Mouse (Mus musculus) embryonic facial prominence, embryonic 13.5 days (tissue): ENCODE data around the gene Psmc3. TPM values are rescaled to one million over a fixed set of nuclear protein-coding genes. Genes with fewer than 3 reads are reported as not detected.
"Not testable (repeated sequence)": the region's sequence is repeated elsewhere in the genome, so short reads cannot be mapped to it uniquely, and the experiment has no call there.

Experiments used
- ATAC-seq: fragments of 200-750 bp; cut with Nextera tagmentation; 2 replicates; pipeline ENCODE4 v1.8.0; 2017; ENCODE audit warnings: low read depth; ENCODE audit not compliant: insufficient number of reproducible peaks, insufficient read depth, low FRiP score, low TSS enrichment
- H3K27ac ChIP-seq: fragments of 300-500 bp; sonication (generic); 2 replicates; pipeline ENCODE4 v1.5.1; 2015; ENCODE audit warnings: moderate library complexity, mild to moderate bottlenecking, inconsistent platforms
- H3K27me3 ChIP-seq: fragments of 300-500 bp; sonication (generic); 2 replicates; pipeline ENCODE4 v1.6.1; 2015; ENCODE audit warnings: mild to moderate bottlenecking, inconsistent platforms
- H3K36me3 ChIP-seq: fragments of 300-500 bp; sonication (generic); 2 replicates; pipeline ENCODE4 v1.6.1; 2015; ENCODE audit warnings: mild to moderate bottlenecking, inconsistent platforms
- H3K4me1 ChIP-seq: fragments of 300-500 bp; sonication (generic); 2 replicates; pipeline ENCODE4 v1.6.1; 2015; ENCODE audit warnings: inconsistent platforms
- H3K4me2 ChIP-seq: fragments of 300-500 bp; sonication (generic); 2 replicates; pipeline ENCODE4 v1.6.1; 2015; ENCODE audit warnings: moderate library complexity, mild to moderate bottlenecking, inconsistent platforms
- H3K4me3 ChIP-seq: fragments of 300-500 bp; sonication (generic); 2 replicates; pipeline ENCODE4 v1.5.1; 2015; ENCODE audit warnings: mild to moderate bottlenecking, inconsistent platforms
- H3K9ac ChIP-seq: fragments of 300-500 bp; sonication (generic); 2 replicates; pipeline ENCODE4 v1.6.1; 2015; ENCODE audit warnings: mild to moderate bottlenecking, inconsistent platforms
- H3K9me3 ChIP-seq: fragments of 300-500 bp; sonication (generic); 2 replicates; pipeline ENCODE4 v1.6.1; 2016; ENCODE audit warnings: inconsistent platforms
- WGBS: fragments of 180-500 bp; shearing (Covaris S2); methylation state at CpG from one replicate; pipeline ENCODE4 v1.1.7; 2015; ENCODE audit warnings: mixed read lengths; 5-methylcytosine and 5-hydroxymethylcytosine counted together
- polyA plus RNA-seq: library from polyadenylated mRNA; unstranded; fragments of >200 nt; fragmentation: Nextera tagmentation; extraction: Ambion mirVana; gene quantifications from 2 replicates; pipeline ENCODE4 v1.2.1, GENCODE M21; 2015

The Psmc3 gene
- polyA plus RNA-seq, result 263 and 298 TPM in 2 replicates

DNA sequence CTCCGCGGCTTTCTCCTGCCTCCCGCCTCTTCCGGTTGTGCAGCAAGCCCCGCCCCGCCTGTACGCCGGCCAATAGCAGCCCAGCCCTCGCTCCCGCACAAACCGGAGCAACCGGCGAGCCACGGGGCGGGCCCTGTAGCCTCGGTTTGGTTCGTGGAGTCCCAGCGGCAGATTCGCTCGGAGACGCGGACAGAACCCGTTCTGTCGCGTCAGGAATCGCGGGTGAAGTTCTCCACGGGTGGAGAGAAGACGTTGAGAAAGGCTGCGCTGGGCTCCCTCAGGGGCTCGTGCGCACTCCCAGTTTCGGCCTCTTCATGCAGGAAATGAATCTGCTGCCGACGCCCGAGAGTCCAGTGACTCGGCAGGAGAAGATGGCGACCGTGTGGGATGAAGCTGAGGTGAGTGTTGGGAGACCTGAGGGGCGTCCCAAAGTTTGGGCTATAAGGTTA lies at the start of gene Psmc3:
Gene Psmc3 (plus strand): TSS at position 76 of the 449 bp plus-strand sequence.
- peak; percentile 94 for ATAC-seq
- H3K9ac ChIP-seq, result peak within 1 kb of the TSS; percentile 89
- H3K9me3 ChIP-seq, result no peaks in the 10 kb centered on the region
- no peaks in the 10 kb centered on the region for H3K27me3 ChIP-seq
- H3K4me3 ChIP-seq, result peak within 1 kb of the TSS; percentile 85
- peak within 1 kb of the TSS; percentile 96 for H3K4me2 ChIP-seq
- H3K4me1 ChIP-seq, result peaks cover 16% of the 10 kb centered on the region
- H3K27ac ChIP-seq, result peak within 1 kb of the TSS; percentile 82
- WGBS, result under 1% methylated on average over 40 of the region's 40 CpGs
- peaks cover 38% of the 10 kb centered on the region for H3K36me3 ChIP-seq

DNA sequence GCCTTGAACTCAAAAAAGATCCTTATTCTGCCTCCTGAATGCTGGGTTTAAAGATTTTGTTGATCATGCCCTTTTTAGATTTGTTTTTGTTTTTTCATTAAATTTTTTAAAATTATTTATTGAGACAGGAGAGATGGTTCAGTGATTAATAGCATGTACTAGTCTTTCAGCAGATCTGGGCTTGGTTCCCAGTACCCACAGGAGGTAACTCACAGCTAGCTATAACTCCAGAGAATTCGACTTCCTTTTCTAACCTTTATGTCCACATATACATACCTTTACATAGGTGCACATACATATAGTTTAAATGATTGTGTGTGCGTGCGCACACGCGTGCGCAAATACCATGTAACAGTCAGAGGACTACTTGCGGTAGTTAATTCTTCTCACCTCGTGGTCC lies 45.3 kb upstream of the Psmc3 start:
- WGBS, result 98% methylated on average over 8 of the region's 8 CpGs
- Histone ChIP-seq H3K4me3 (no peak overlapping the region), H3K4me1 (no peaks in the 10 kb centered on the region), H3K36me3 (peaks cover 85% of the 10 kb centered on the region), H3K27ac (no peak overlapping the region), H3K9ac (no peak overlapping the region), H3K27me3 (no peaks in the 10 kb centered on the region), H3K9me3 (no peaks in the 10 kb centered on the region), H3K4me2 (no peak overlapping the region)
- no peak for ATAC-seq

DNA sequence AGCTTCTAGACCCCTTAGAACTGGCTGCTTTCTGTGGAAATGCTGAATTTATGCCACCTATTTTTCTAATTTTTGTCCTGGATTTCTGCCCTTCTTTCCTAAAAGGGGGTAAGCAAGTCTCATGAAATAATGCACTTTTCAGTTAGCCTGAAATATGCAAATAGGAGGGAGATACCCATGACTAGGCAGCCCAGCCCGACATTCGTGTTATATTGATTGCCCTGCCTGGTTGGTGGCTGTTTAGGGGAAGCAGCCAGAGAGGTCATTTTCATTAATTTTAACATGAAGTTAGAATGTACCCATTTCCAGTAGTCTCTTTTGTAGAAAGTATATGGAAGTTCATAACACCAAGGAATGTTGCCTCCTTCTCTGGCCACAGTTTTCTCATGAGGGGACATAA lies 39.9 kb upstream of the Psmc3 start:
- Histone ChIP-seq H3K9me3 (no peaks in the 10 kb centered on the region), H3K27ac (no peak overlapping the region)
- ATAC-seq, result no peak

DNA sequence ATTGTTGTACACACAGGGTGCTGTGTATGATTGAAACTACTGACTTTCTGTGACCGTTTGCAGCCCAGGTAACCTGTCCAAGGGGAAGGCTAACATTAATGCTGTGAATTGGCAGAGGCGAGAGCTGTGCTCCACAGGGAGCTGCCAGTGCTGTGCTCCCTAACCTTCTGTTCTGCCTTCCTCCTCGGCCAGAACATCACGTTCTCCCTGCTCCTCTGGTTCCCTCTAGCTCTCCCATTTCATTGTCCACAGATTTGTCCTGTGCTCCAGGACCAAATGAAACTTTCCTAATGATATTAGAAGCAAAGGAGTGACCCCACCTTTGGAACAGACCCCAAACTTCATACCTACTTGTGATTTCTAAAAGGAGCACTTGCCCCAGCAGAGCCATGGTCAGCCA lies 38.4 kb upstream of the Psmc3 start:
- no peaks in the 10 kb centered on the region for H3K27me3 ChIP-seq
- no peak overlapping the region for H3K9ac ChIP-seq
- 80% methylated on average over 4 of the region's 4 CpGs for WGBS
- H3K36me3 ChIP-seq, result peaks cover 76% of the 10 kb centered on the region
- H3K4me1 ChIP-seq, result no peaks in the 10 kb centered on the region
- H3K27ac ChIP-seq, result no peak overlapping the region
- no peaks in the 10 kb centered on the region for H3K9me3 ChIP-seq
- H3K4me2 ChIP-seq, result no peak overlapping the region
- no peak overlapping the region for H3K4me3 ChIP-seq
- no peak for ATAC-seq

More for the DNA sequence above, 39.9 kb upstream of the Psmc3 start:
- Histone ChIP-seq H3K4me3 (no peak overlapping the region), H3K9ac (no peak overlapping the region), H3K36me3 (peaks cover 82% of the 10 kb centered on the region), H3K4me2 (no peak overlapping the region), H3K27me3 (no peaks in the 10 kb centered on the region), H3K4me1 (no peaks in the 10 kb centered on the region)
- WGBS, result 86% methylated on average over 2 of the region's 2 CpGs

DNA sequence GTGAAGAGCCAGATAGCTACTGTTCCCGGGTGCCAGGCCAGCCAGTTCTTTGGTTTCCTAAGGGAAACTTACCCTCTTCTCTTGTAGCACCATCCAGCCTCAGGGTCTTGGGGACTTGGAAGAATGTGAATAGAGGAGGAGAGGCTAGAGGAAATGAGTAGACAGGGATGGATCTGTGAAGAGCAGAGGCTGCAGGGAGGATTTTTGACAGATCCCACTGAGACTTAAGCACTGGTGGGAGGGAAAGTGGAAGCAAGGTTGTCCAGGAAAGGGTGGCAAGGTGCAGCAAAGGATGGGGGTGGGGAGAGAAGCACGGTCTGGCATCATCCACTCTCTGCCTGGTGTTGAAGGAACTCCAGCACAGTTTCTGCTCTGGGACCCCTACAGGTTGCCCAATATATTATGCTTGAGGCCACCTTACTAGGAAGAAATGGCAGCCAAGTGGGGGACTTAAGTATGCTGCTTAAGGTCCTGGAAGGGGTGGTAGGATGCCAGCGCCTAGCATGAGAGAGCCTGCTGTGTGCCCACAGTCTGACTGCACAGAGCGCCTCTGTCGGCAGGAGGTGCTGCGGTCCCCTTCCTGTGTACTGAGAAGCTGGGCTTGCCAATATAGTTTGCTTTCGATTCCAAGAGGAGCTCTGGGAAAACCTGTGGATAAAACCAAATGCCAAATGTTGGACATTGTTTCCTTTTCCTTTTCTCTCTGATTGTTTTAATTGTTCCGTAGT lies 35.6 kb upstream of the Psmc3 start:
- H3K27ac ChIP-seq, result no peak overlapping the region
- H3K9ac ChIP-seq, result no peak overlapping the region
- WGBS, result 89% methylated on average over 8 of the region's 8 CpGs
- H3K27me3 ChIP-seq, result no peaks in the 10 kb centered on the region
- peaks cover 71% of the 10 kb centered on the region for H3K36me3 ChIP-seq
- H3K9me3 ChIP-seq, result no peaks in the 10 kb centered on the region
- no peak for ATAC-seq
- no peaks in the 10 kb centered on the region for H3K4me1 ChIP-seq
- no peak overlapping the region for H3K4me3 ChIP-seq
- no peak overlapping the region for H3K4me2 ChIP-seq

DNA sequence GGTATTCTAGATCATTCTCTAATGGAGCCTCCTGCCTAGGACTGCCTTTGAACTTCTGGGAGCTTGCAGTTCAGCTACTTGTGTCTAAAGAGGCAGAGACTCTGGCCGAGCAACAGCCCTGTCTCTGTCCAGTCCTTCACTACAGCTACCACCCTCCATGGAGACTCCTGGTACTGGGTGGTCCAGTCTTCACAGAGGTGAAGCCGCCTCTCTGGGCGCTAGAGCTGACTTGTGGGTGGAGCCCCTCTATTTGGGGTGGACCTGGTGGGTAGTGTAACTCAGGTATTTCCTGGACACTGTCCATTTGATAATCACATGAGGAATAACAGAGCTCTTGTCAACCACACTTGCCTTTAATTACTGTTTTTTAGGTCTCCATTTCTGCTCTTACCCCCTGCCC lies 33.9 kb upstream of the Psmc3 start:
- no peak overlapping the region for H3K27ac ChIP-seq
- H3K4me3 ChIP-seq, result no peak overlapping the region
- H3K9ac ChIP-seq, result no peak overlapping the region
- no peak for ATAC-seq
- 100% methylated on average over 3 of the region's 3 CpGs for WGBS
- peaks cover 54% of the 10 kb centered on the region for H3K36me3 ChIP-seq
- no peaks in the 10 kb centered on the region for H3K4me1 ChIP-seq
- H3K4me2 ChIP-seq, result no peak overlapping the region
- no peaks in the 10 kb centered on the region for H3K27me3 ChIP-seq
- no peaks in the 10 kb centered on the region for H3K9me3 ChIP-seq

DNA sequence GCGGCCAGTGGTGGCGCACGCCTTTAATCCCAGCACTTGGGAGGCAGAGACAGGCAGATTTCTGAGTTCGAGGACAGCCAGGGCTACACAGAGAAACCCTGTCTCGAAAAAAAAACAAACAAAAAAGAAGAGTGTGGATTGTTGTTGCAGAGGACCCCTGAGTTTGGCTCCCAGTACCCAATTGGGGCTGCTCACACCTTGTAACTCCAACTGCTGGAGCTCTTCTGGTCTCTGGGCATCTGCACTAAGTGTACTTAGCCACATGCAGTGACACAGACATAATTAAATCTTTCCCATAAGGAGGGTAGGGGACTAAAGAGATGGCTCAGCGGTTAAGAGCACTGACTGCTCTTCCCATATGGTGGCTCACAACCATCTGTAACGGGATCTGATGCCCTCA lies 31.5 kb upstream of the Psmc3 start:
- ATAC-seq, H3K9me3 ChIP-seq, H3K4me1 ChIP-seq, H3K27ac ChIP-seq, H3K4me2 ChIP-seq, H3K9ac ChIP-seq, H3K4me3 ChIP-seq, H3K27me3 ChIP-seq: not testable (repeated sequence)
- H3K36me3 ChIP-seq, result peaks cover 39% of the 10 kb centered on the region
- WGBS, result 94% methylated on average over 7 of the region's 7 CpGs

DNA sequence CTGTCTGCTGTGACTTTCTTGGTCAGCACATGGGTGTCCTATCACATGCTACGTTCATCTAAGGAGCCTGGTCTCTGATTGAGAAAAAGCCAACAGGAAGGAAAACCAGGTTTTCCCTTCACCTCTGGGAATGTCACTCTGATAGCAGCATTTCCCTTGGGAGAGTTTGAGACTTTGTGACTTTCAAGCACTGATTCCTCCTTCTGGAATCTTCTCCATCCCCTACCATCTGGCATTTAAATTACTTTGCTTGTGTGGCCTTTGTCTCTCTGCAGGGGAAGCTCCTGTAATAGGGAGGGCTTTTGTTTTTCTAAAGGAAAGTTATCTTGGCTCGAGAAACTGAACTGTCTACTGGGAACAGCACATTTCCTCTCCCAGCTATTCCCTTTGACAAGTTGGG lies 30.7 kb upstream of the Psmc3 start:
- no peak overlapping the region for H3K27ac ChIP-seq
- no peak overlapping the region for H3K9ac ChIP-seq
- H3K4me2 ChIP-seq, result no peak overlapping the region
- WGBS, result 78% methylated on average over 2 of the region's 2 CpGs
- no peak overlapping the region for H3K4me3 ChIP-seq
- peaks cover 31% of the 10 kb centered on the region for H3K36me3 ChIP-seq
- ATAC-seq, result no peak
- H3K4me1 ChIP-seq, result no peaks in the 10 kb centered on the region
- H3K27me3 ChIP-seq, result no peaks in the 10 kb centered on the region
- no peaks in the 10 kb centered on the region for H3K9me3 ChIP-seq

DNA sequence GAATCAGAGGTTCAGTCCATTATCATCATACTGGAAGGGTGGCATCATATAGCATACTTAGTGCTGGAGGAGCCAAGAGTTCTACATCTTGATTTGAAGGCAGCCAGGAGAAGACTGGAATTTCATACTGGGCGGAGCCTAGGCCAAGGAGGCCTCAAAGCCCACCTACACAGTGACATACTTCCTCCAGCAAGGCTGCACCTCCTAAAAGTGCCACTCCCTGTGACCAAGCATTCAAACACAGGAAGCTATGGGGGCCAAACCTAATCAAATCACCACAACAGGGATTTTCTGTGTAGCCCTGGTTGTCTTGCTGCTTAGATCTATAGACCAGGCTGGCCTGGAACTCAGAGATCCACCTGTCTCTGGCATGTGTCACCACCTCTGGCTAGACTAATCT lies 29.9 kb upstream of the Psmc3 start:
- no peak for ATAC-seq
- WGBS, result 97% methylated on average over 1 of the region's 1 CpGs

DNA sequence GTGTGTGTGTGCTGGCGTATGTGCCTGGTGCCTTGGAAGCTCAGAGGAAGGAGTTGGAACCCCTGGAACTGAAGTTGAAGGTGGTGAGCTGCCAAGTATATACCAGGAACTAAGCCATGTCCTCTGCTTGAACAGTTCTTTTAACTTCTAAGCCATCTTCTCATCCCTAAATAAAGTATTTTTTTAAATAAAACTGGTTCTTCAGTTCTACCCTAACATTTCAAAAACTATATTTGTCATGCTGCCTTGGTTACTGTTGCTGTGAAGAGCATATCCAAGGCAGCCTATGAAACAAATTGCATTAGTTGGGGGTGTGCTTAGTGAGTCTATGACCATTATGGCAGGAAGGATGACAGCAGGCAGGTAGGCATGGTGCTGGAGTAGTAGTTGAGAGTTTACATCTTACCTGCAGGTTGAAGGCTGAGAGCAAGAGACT lies 28.7 kb upstream of the Psmc3 start:
- no peak for ATAC-seq
- Histone ChIP-seq H3K9ac (no peak overlapping the region), H3K4me3 (no peak overlapping the region), H3K27me3 (no peaks in the 10 kb centered on the region), H3K27ac (no peak overlapping the region), H3K9me3 (no peaks in the 10 kb centered on the region), H3K4me2 (no peak overlapping the region), H3K36me3 (peaks cover 20% of the 10 kb centered on the region), H3K4me1 (no peaks in the 10 kb centered on the region)
- 91% methylated on average over 1 of the region's 1 CpGs for WGBS

More for the DNA sequence above, 29.9 kb upstream of the Psmc3 start:
- Histone ChIP-seq H3K4me3 (no peak overlapping the region), H3K36me3 (peaks cover 27% of the 10 kb centered on the region), H3K4me1 (no peaks in the 10 kb centered on the region), H3K4me2 (no peak overlapping the region), H3K9ac (no peak overlapping the region), H3K27ac (no peak overlapping the region), H3K9me3 (no peaks in the 10 kb centered on the region), H3K27me3 (no peaks in the 10 kb centered on the region)

DNA sequence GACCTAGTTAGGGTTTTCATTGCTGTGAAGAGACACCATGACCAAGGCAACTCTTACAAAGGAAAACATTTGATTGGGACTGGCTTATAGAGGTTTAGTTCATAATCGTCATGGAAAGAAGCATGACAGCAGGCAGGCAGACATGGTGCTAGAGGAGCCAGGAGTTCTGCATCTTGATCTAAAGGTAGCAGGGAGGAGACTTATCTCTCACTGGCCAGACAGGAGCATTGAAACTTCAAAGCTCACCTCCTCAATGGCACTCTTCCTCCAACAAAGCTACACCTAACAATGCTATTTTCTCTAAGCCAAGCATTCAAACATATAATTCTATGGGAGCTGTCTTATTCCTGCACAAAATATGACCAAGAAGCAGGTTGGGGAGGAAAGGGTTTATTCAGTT lies 27.3 kb upstream of the Psmc3 start:
- Histone ChIP-seq H3K27ac (no peak overlapping the region), H3K9me3 (no peaks in the 10 kb centered on the region), H3K9ac (no peak overlapping the region), H3K4me2 (no peak overlapping the region), H3K4me3 (no peak overlapping the region), H3K4me1 (no peaks in the 10 kb centered on the region), H3K36me3 (0 out of 2 replicates have a peak, but pooled peaks cover 6% of the 10 kb centered on the region), H3K27me3 (no peaks in the 10 kb centered on the region)
- 83% methylated on average over 1 of the region's 1 CpGs for WGBS
- no peak for ATAC-seq

DNA sequence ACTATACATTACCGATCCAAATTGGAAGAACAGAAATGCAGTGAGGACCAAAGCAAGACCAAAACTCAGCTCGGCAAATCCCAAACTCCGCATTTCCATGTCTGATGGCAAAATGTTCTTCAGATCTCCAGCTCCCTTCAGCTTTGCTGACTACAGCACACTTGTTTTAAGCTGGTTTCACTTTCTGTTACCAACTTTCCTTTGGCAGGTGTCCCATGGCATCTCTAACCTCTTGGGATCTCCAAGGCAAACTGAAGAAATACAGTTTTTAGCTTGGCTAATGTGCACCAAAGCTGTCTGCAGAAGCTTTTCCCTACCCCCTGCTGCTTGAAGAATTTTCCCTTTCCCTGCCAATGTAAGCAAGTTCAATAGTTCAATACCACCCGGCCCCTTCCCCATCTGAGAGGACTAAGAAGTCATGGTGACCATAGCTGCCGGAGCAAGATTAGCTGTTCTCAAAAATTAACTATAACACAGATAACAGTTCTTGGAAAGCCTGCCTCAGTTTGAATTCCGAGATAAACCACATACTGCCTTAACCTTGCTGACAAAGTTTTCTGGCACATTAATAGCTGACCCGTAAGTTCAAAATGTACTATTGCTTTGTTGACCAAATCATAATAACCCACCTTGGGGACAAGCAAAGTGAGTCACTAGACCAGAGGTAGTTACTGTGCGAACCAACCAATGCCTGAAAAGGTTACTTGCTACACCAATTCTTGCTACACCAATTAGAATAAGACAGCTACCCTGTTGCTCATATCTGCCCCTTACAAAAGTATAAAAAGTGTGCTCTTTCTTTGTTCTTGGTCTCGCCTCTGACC lies 26.2 kb upstream of the Psmc3 start:
- H3K4me2 ChIP-seq, result no peak overlapping the region
- WGBS, result 86% methylated on average over 9 of the region's 9 CpGs
- H3K27me3 ChIP-seq, result no peaks in the 10 kb centered on the region
- ATAC-seq, result no peak
- no peaks in the 10 kb centered on the region for H3K4me1 ChIP-seq
- no peak overlapping the region for H3K4me3 ChIP-seq
- H3K9ac ChIP-seq, result no peak overlapping the region
- no peaks in the 10 kb centered on the region for H3K9me3 ChIP-seq
- no peaks in the 10 kb centered on the region for H3K36me3 ChIP-seq
- no peak overlapping the region for H3K27ac ChIP-seq
